Mouse (Mus musculus) hindbrain, embryonic 14.5 days (tissue): ENCODE results near the gene Tcea3. TPM values are rescaled to one million over a fixed set of nuclear protein-coding genes. Genes with fewer than 3 reads are reported as not detected.

Source experiments
- ATAC-seq: fragments of 200-750 bp; cut with Nextera tagmentation; 2 replicates; pipeline ENCODE4 v1.8.0; 2017; ENCODE audit warnings: moderate number of reproducible peaks, mild to moderate bottlenecking, moderate TSS enrichment, moderate library complexity; ENCODE audit not compliant: low FRiP score
- DNase-seq: peaks from one replicate; pipeline ENCODE4 v3.0.0-alpha.2; 2015; ENCODE audit warnings: low spot score
- H3K27ac ChIP-seq: fragments of 300-500 bp; sonication (generic); 2 replicates; pipeline ENCODE4 v1.5.1; 2014; ENCODE audit warnings: mild to moderate bottlenecking, moderate library complexity
- H3K27me3 ChIP-seq: fragments of 300-500 bp; sonication (generic); 2 replicates; pipeline ENCODE4 v1.6.1; 2014; ENCODE audit warnings: mild to moderate bottlenecking, low read length, mixed read lengths; ENCODE audit not compliant: control insufficient read depth, insufficient read depth
- H3K36me3 ChIP-seq: fragments of 300-500 bp; sonication (generic); replicated peaks from 2 replicates; pipeline ENCODE4 v1.6.1; 2014; ENCODE audit not compliant: control insufficient read depth, insufficient read depth
- H3K4me1 ChIP-seq: fragments of 300-500 bp; sonication (generic); replicated peaks from 2 replicates; pipeline ENCODE4 v1.6.1; 2014; ENCODE audit warnings: antibody characterized with exemption, low read length, mixed read lengths; ENCODE audit not compliant: control insufficient read depth, insufficient read depth
- H3K4me2 ChIP-seq: fragments of 300-500 bp; sonication (generic); replicated peaks from 2 replicates; pipeline ENCODE4 v1.6.1; 2014; ENCODE audit warnings: mild to moderate bottlenecking, moderate library complexity
- H3K4me3 ChIP-seq: fragments of 300-500 bp; sonication (generic); replicated peaks from 2 replicates; pipeline ENCODE4 v1.5.1; 2014; ENCODE audit warnings: mild to moderate bottlenecking, low read length
- H3K9ac ChIP-seq: fragments of 300-500 bp; sonication (generic); 2 replicates; pipeline ENCODE4 v1.6.1; 2014
- H3K9me3 ChIP-seq: fragments of 300-500 bp; sonication (generic); 2 replicates; pipeline ENCODE4 v1.6.1; 2016; ENCODE audit warnings: low read length; ENCODE audit not compliant: control insufficient read depth
- WGBS: fragments of 180-500 bp; shearing (Covaris S2); extraction: QIAGEN DNeasy Blood & Tissue Kit; methylation state at CpG from one replicate; pipeline ENCODE4 v1.1.7; 2014; 5-methylcytosine and 5-hydroxymethylcytosine counted together
- polyA plus RNA-seq: library from polyadenylated mRNA; unstranded; fragments of >200 nt; fragmentation: Nextera tagmentation; extraction: Ambion mirVana; gene quantifications from 2 replicates; pipeline ENCODE4 v1.2.1, GENCODE M21; 2014

Tcea3 gene
- polyA plus RNA-seq, 1 experiment from 2014 or later, result 2.0 TPM

DNA sequence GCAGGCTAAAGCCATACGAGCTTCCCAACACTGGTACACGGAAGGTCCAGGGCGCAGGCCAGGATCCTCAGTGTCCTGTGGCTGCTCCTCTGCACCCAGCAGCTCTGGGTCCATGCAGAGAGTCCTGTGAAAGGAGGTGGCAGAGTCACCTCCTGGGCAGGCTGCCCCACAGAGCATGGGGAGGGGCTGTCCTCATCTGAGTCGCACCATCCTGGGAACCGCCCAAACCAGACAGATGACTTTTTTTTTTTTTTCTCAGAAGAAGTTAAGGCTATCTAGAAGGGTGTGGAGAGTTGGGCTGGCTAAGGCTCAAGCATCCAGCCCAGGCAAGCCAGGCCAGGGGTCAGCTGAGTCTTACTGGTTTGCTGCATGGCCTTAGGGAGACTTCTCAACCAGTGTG lies 18.9 kb upstream of the Tcea3 start:
- H3K4me3 ChIP-seq, result no peak overlapping the region
- no peak overlapping the region for H3K4me2 ChIP-seq
- ATAC-seq (no peak), DNase-seq (no peak)
- H3K27ac ChIP-seq, result no peak overlapping the region
- no peaks in the 10 kb centered on the region for H3K27me3 ChIP-seq
- H3K9ac ChIP-seq, result no peak overlapping the region
- peaks cover 11% of the 10 kb centered on the region for H3K4me1 ChIP-seq
- WGBS, result 77% methylated on average over 5 of the region's 5 CpGs
- H3K36me3 ChIP-seq, result no peaks in the 10 kb centered on the region
- no peaks in the 10 kb centered on the region for H3K9me3 ChIP-seq

DNA sequence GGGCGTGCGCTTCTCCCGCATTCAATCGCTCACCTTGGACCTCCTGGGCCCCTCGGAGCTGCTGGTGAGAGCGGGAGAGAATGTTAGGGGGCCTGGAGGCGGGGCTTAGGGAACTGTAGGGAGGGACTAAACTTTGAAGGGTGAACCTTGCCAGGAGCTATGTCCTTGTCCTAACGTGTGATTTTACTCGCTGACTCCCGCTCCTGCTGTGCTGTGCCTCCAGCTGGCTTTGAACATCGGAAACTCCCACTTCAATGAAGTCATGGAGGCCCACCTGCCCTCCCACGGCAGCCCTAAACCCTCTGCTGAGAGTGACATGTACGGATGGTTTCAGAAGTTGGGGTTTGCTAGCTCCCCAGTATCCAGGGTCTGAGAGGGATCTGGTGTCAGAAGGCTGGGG lies 8.9 kb upstream of the Tcea3 start:
- Histone ChIP-seq H3K27me3 (peaks cover 13% of the 10 kb centered on the region), H3K4me2 (no peak overlapping the region), H3K4me3 (no peak overlapping the region), H3K9ac (no peak overlapping the region), H3K27ac (no peak overlapping the region), H3K36me3 (no peaks in the 10 kb centered on the region), H3K4me1 (no peaks in the 10 kb centered on the region), H3K9me3 (no peaks in the 10 kb centered on the region)
- no peak for DNase-seq
- WGBS, result 25% methylated on average over 13 of the region's 13 CpGs
- no peak for ATAC-seq

DNA sequence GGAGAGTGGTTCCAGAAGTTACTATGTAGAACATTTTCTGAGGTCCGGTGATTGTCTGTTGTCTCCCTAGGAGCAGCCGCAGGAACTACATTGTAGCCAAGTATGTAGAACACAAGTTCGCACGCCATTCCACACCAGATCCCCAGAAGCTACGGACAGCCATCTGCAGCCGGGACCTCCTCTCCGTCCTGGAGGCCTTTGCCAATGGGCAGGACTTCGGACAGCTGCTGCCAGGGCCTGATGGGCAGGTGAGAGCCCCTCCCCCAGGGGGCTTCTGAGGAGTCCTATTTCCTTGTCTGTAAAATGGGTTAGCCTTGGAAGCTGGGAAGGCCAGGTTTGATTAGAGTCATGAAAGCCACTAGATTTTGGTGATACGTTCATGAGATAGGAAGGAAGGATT lies 8.4 kb upstream of the Tcea3 start:
- H3K9ac ChIP-seq, result no peak overlapping the region
- H3K4me3 ChIP-seq, result no peak overlapping the region
- no peak overlapping the region for H3K4me2 ChIP-seq
- DNase-seq, result no peak
- ATAC-seq, result no peak
- no peaks in the 10 kb centered on the region for H3K4me1 ChIP-seq
- H3K27ac ChIP-seq, result no peak overlapping the region
- H3K36me3 ChIP-seq, result no peaks in the 10 kb centered on the region
- H3K27me3 ChIP-seq, result peaks cover 13% of the 10 kb centered on the region
- H3K9me3 ChIP-seq, result no peaks in the 10 kb centered on the region
- 73% methylated on average over 9 of the region's 9 CpGs for WGBS

DNA sequence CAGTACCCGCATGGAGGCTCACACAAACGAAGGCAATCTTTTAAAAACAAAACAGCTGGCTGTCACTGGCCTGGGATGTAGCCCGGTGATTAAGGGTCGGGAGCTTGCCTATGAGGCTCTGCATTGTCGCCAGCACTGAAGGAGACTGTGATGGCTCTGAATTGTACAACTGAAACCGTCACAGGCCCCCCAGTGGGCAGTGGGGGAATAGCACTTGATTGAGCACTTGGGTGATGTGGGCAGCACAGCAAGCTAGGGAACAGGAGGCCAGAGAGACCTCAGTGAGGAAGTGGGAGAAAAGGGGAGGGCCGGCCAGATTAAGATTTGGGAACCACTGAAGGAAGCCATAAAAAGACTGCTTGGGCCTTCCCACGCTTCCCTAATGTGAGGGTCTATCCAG lies 7.9 kb upstream of the Tcea3 start:
- 29% methylated on average over 8 of the region's 8 CpGs for WGBS
- no peak overlapping the region for H3K4me3 ChIP-seq
- H3K27ac ChIP-seq, result no peak overlapping the region
- H3K36me3 ChIP-seq, result no peaks in the 10 kb centered on the region
- H3K4me2 ChIP-seq, result no peak overlapping the region
- peak; percentile 69 for DNase-seq
- no peak overlapping the region for H3K9ac ChIP-seq
- no peaks in the 10 kb centered on the region for H3K9me3 ChIP-seq
- ATAC-seq, result no peak; the same call in 1 of the 2 replicates
- no peaks in the 10 kb centered on the region for H3K4me1 ChIP-seq
- H3K27me3 ChIP-seq, result peaks cover 15% of the 10 kb centered on the region

DNA sequence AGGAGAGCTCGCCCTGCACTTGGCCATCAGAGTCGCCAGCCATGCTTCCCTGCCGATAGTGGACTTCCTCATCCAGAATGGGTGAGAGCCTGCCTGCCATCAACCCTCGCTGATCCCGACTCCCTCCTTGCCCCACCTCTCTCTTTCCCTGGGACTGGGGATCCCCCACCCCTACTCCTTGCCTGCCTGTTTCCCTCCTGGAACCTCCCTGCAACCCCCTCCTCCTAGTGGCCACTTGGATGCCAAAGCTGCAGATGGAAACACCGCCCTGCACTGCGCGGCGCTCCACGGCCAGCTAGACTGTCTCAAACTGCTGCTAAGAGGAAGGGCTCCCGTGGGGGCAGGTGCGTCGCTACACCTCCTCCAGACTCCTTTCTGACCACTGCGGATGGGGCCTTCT lies 7.4 kb upstream of the Tcea3 start:
- no peak for DNase-seq
- no peaks in the 10 kb centered on the region for H3K36me3 ChIP-seq
- WGBS, result 73% methylated on average over 14 of the region's 14 CpGs
- no peak for ATAC-seq
- no peaks in the 10 kb centered on the region for H3K9me3 ChIP-seq
- no peaks in the 10 kb centered on the region for H3K4me1 ChIP-seq
- H3K4me3 ChIP-seq, result no peak overlapping the region
- no peak overlapping the region for H3K9ac ChIP-seq
- no peak overlapping the region for H3K4me2 ChIP-seq
- no peak overlapping the region for H3K27ac ChIP-seq
- H3K27me3 ChIP-seq, result peaks cover 19% of the 10 kb centered on the region

DNA sequence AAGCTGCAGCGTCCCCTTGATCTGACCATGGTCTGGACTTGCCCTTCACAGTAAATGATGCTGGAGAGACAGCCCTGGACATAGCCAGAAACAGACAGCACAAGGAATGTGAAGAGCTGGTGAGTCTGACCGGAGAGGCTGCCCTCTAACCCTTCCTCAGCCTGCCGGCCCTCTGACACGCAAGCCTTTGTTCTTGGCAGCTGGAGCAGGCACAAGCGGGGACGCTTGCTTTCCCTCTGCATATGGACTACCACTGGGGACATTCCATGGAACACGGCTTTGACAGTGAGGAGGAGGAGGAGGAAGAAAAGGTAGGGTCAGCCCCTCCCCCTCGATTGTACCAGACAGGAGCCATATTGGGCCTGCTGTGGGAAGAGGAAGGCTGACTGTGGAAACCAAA lies 6.6 kb upstream of the Tcea3 start:
- WGBS, result 31% methylated on average over 8 of the region's 8 CpGs

DNA sequence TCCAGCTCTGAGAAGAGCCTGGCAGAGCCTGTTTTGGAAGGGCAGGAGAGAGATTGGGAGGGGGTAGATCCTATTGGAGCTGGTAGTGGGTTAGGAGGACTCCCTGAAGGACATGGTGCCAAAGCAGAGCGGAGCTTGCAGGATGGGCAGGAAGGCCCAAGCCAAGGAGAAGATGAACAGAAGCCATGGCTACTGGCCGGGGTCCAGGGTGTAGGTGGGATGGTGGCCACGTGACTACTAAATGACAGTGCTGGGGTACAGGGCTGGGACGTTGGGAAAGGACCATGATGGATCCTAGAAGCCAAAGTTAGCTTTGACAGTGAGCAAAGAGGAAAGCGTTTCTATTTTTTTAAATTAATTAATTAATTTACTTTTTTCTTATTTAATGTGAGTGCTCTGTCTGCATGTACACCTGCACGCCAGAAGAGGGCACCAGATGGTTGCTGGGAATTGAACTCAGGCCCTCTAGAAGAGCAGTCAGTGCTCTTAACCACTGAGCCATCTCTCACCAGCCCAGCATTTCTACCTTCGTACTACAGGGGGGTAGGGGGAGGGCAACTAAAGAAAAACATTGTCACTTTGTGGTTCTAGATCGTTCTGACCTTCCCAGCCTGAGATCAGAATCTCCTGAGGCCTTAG lies 5.3 kb upstream of the Tcea3 start:
- Histone ChIP-seq H3K4me3 (no peak overlapping the region), H3K9ac (no peak overlapping the region), H3K27ac (no peak overlapping the region), H3K4me1 (no peaks in the 10 kb centered on the region), H3K36me3 (no peaks in the 10 kb centered on the region), H3K27me3 (peaks cover 36% of the 10 kb centered on the region), H3K9me3 (no peaks in the 10 kb centered on the region), H3K4me2 (no peak overlapping the region)
- DNase-seq (no peak), ATAC-seq (no peak)
- 49% methylated on average over 8 of the region's 8 CpGs for WGBS

More for the DNA sequence above, 6.6 kb upstream of the Tcea3 start:
- no peak for ATAC-seq
- Histone ChIP-seq H3K4me3 (no peak overlapping the region), H3K27me3 (peaks cover 24% of the 10 kb centered on the region), H3K9ac (no peak overlapping the region), H3K27ac (no peak overlapping the region), H3K9me3 (no peaks in the 10 kb centered on the region), H3K4me2 (no peak overlapping the region), H3K36me3 (no peaks in the 10 kb centered on the region), H3K4me1 (no peaks in the 10 kb centered on the region)
- DNase-seq, result no peak

DNA sequence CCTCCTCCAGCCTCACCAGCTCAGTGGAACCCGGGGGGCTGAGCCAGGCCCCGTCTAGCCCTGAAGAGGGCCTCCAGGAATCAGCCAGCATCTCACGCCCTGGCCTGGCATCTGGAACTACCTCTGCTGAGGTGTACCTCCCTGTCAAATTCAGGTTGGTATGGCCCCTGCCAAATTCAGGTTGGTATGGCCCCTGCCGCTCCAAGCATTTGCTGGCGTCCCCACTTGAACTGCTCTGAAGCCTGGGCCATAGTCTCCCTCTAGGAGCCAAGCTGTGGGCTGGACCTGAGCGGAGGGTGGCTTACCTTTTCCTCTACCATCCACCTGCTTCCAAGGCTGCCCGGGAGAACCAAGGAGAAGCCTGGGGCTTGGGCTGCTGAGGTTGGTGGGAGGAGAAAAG lies 4.8 kb upstream of the Tcea3 start:
- ATAC-seq, result no peak
- WGBS, result 76% methylated on average over 7 of the region's 7 CpGs
- H3K9me3 ChIP-seq, result no peaks in the 10 kb centered on the region

DNA sequence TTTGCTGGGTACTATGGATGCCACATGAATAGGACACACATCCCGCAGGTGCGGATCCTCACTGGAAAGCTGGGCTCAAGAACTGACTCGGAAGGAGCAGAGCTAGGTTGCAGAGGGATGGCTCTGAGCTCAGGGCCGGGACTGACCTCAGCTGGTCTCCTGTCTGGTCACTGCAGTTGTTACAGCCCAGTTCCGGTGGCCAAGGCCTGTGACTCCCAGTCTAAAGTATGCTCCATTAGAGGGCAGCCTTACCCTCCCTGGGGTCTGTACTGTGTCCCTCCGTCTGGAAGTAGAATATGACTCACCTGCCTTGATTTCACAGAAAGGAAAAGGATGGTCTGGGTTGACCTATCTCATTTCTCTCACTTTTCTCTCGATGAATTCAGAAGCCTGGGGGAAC lies 3.3 kb upstream of the Tcea3 start:
- Histone ChIP-seq H3K4me1 (peaks cover 14% of the 10 kb centered on the region), H3K4me2 (no peak overlapping the region), H3K9me3 (no peaks in the 10 kb centered on the region), H3K4me3 (no peak overlapping the region), H3K27me3 (peaks cover 43% of the 10 kb centered on the region), H3K36me3 (no peaks in the 10 kb centered on the region), H3K9ac (no peak overlapping the region), H3K27ac (no peak overlapping the region)
- WGBS, result 76% methylated on average over 7 of the region's 7 CpGs
- DNase-seq, result no peak
- ATAC-seq, result no peak

More for the DNA sequence above, 4.8 kb upstream of the Tcea3 start:
- DNase-seq, result no peak
- Histone ChIP-seq H3K4me2 (no peak overlapping the region), H3K36me3 (no peaks in the 10 kb centered on the region), H3K27ac (no peak overlapping the region), H3K4me3 (no peak overlapping the region), H3K27me3 (peaks cover 41% of the 10 kb centered on the region), H3K9ac (no peak overlapping the region), H3K4me1 (peaks cover 5% of the 10 kb centered on the region; the same call in 1 of the 2 replicates)

DNA sequence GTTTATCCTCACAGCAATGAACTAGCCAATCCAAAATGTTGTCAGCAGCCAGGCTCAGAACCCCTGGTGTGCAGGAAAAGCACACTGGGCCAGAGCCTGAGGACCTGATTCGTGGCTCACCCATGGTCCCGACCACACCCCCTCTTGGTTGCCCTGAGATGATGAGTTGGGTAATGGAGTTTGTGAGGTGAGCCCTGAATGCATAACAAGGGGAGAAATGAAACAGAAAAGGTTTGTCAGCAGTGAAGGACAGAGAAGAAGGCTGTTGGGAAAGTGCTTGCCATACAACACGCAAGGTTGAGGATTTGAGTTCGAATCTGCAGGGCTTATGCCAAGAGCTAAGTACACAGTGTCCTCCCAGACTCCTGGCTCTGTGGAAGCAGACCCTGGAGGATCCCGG lies 1.8 kb upstream of the Tcea3 start:
- Histone ChIP-seq H3K36me3 (no peaks in the 10 kb centered on the region), H3K9ac (no peak overlapping the region), H3K27ac (no peak overlapping the region), H3K4me2 (no peak overlapping the region), H3K27me3 (peaks cover 58% of the 10 kb centered on the region), H3K9me3 (no peaks in the 10 kb centered on the region), H3K4me3 (no peak overlapping the region), H3K4me1 (peaks cover 14% of the 10 kb centered on the region)
- 44% methylated on average over 5 of the region's 5 CpGs for WGBS
- DNase-seq (no peak), ATAC-seq (no peak)
